Mouse (Mus musculus): ENCODE measurements around the gene Nudt3. TPM values are rescaled to one million over a fixed set of nuclear protein-coding genes. Genes with fewer than 3 reads are reported as not detected.

Nudt3 gene
- total RNA-seq, 2 experiments from 2014 or later: 11.3 to 43.1 TPM

DNA sequence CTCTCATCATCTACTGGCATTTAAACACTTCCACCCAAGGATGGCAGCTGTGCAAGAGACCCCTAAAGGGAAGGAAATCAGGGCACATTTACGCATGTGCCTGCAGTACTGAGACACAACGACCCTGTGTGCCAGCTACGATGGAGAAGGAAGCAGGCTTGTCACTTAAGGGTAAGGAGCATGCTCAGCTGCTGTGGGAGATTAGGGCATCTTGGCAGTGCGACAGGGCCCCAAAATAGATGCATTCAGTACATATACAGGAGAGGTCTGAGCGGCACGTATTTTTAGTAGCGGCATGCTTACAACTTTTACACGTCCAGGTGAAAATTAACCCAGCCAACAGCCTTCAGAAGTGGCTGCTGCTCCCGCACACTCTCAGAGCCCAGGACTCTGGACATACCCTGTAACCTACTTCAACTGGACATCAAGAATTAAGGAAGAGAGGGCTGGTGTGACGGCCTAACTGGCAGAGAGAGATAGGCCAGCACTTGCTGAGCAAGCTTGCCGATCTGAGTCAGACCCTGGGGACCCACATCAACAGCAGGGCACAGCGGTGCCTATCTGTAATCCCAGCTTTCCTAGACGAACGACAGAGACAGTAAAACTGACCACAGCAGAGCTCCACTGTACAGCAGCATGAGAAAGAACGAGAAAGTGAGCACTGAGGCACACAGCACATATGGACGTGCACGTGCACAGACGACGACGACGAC, 19.6 kb downstream of the Nudt3 start:
- peak; percentile 44 for ATAC-seq (replicated peaks; ENCODE audit: low FRiP score, poor library complexity, severe bottlenecking)

GRCm38 (mm10) chr17:27603036-27603435, 20.3 kb downstream of the Nudt3 start:
- no peak for ATAC-seq (replicated peaks; ENCODE audit: low FRiP score, poor library complexity, severe bottlenecking)

DNA sequence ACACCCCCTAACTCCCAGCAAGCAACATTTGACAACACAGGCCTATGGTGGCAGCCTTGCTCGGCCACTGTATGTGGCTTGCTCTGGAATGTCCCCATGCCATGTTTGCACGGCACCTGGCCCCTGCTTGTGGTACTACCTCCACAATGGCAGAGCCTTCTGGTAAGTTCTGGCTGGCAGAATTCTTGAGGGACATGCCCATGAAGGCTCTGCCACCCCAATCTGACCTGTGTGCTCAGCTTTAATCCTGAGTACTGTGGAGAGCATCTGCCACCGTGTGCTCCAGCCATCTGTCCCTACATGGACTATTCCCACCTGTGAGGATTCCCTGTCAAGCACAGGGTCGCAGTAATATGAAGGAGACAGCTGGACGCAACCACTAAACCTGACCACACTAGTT, 22.4 kb downstream of the Nudt3 start:
- ATAC-seq (replicated peaks; ENCODE audit: low FRiP score, poor library complexity, severe bottlenecking): no peak

DNA sequence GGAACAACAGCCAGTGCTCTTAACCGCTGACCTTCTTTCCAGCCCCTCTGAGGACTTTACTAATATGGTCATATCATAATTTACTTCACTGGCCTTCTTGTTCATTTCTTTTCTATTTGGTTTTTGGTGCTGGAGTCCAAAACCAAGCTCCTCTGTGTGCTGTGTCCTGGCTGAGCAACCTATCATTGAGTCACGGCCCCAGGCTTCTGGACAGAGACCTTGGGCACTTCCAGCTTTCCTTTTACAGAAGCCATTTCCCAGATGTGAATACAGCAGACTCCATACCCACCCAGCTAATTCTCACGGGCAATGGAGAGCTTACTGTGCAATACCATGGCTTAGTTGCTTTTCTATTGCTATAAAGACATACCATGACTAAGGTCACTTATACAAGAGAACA, 23.0 kb downstream of the Nudt3 start:
- ATAC-seq (replicated peaks; ENCODE audit: low FRiP score, poor library complexity, severe bottlenecking): no peak

- no peak for ATAC-seq (replicated peaks; ENCODE audit: low FRiP score, poor library complexity, severe bottlenecking)
These were observed 26.7 kb downstream of the Nudt3 start for GRCm38 (mm10) chr17:27596376-27597190.

- ATAC-seq (replicated peaks; ENCODE audit: low FRiP score, poor library complexity, severe bottlenecking): no peak
These were observed 27.5 kb downstream of the Nudt3 start for GRCm38 (mm10) chr17:27595659-27596375.

DNA sequence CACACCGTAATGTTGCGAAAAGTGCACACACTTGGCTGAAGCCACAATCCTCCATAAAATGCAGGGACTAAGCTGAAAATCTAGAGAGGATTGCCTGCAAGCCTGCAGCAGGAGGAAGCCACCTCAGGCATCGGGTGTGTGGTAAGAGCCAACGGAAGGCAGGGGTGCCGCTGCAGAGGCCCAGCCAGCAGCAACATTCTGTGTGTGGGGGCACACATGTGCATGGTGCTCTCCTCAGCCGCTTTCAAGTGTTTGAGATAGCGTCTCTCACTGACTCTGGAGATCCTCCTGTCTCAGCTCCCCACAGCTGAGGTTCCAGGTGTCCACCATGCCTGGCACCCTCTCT, 30.8 kb downstream of the Nudt3 start:
- ATAC-seq (replicated peaks; ENCODE audit: low FRiP score, poor library complexity, severe bottlenecking): no peak

DNA sequence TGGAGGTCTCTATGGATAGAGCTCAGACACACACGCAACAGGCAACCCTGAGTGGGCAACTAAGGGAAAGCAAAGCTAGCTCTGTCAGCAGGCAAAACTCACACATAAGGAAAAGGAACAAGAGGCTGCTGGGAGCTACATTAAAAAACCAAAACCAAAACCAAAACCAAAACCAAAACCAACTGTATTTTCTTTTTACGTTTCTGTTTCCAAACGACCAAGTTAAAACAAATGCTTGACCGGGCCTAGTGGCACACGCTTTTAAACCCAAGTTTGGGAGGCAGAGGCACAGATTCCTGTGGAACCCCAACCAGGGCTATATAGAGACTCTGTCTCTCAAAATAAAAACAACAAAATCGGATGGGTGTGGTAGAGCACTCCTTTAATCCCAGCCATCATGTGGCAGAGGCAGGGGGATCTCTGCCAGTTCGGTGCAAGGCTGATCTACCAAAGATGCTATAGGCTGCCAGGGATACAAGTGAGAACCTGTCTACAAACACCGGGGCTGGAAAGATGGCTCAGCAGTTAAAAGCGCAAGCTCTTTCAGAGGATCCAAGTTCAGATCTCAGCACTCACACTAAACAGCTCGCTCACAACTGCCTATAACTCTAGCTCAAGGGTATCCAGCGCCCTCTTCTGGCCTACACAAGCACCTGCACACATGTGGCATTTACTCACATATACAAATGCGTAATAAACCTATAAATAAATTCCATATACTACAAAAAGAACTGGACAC, 31.3 kb downstream of the Nudt3 start:
- ATAC-seq (replicated peaks; ENCODE audit: low FRiP score, poor library complexity, severe bottlenecking): no peak

DNA sequence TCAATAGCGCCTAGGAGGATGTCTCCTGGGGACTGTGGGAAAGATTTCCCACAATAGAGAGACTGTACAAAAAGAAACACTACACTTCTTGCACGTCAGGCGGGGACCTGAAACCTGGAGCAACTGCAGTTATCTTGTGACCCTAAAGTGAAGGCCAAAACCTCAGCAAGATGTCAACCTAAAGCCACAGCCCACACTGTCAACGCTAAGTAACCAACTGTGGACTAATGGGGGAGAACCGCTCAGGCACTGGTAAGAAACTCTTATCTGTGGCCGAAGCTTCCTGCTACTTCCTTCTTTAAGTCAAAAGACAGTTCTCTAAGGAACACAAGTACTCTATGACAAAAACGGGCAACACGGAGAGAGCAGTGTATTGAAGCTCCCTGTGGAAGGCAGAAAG, 35.1 kb downstream of the Nudt3 start:
- no peak for ATAC-seq (replicated peaks; ENCODE audit: low FRiP score, poor library complexity, severe bottlenecking)

DNA sequence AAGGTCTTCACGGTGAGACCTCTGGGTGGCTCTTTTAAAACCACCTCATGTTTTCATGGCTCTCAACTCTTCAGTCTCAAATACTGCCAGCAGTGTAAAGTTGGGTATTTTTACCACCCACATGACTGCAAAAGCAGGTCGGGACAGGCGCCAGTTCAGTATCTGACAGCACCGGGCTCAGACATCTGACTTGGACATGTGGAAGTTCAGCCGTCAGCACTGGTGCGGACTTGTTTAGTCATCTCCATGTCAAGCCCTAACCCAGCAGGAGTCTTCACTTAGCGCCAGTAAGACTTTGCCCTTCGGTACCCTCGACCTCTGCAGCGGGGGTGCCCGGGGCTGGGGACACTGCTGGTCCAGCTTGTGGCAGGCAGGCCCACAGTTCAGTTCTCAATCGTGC, 36.0 kb downstream of the Nudt3 start:
- ATAC-seq (replicated peaks; ENCODE audit: low FRiP score, poor library complexity, severe bottlenecking): no peak

DNA sequence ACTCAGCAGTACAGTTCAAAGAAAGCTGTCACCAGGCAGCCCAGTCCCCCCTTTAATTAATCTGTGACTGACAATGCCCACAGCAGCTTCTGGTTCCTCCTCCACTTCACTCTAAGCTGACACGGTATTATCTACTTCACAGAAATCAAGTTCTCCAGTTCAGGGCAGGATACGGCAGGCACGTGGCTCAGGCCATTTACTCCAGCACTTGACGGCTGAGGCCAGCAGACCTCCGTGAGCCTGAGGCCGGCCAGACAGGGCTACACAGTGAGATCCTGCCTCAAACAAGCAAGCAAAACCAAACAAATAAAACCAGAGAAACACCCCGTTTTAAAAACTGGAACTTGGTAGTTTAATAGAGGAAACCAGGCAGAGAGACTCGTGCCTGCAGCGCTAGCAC, 36.6 kb downstream of the Nudt3 start:
- no peak for ATAC-seq (replicated peaks; ENCODE audit: low FRiP score, poor library complexity, severe bottlenecking)

DNA sequence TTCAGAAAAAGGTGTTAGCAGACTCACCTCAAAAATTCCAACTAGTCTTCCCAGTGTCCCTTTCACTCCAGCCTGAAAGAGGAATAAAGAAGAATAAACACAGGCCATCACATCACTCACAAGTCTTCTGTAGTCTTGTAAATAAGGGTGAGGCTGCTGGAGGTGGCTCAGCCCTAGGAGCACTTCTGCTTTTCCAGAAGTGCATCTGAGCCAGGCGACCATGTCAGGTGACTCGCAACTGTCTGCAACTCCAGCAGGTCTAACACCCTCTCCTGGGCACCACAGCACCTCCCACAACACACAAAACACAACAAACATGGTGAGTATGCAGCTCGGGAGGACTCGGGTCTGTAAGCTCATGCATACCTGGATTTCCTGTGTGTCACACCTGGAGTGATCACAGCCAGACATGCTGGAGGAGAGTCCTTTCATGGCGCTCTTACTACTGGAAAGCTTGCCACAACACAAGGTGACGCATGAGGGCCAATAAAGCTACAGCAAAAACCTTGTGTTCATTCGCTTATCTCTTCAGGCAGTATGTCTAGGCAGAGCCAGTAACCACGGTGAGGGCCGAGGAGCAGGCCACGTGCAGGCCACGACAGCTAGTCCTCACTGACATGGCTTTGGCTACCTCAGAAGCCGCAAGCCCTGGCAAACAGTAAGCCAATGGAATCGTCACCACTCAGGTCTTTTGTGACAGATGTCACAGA, 40.0 kb downstream of the Nudt3 start:
- ATAC-seq (replicated peaks; ENCODE audit: low FRiP score, poor library complexity, severe bottlenecking): peak; percentile 21; the same call in 1 of the 2 replicates

GRCm38 (mm10) chr17:27580392-27581068, 42.8 kb downstream of the Nudt3 start:
- ATAC-seq (replicated peaks; ENCODE audit: low FRiP score, poor library complexity, severe bottlenecking): no peak

DNA sequence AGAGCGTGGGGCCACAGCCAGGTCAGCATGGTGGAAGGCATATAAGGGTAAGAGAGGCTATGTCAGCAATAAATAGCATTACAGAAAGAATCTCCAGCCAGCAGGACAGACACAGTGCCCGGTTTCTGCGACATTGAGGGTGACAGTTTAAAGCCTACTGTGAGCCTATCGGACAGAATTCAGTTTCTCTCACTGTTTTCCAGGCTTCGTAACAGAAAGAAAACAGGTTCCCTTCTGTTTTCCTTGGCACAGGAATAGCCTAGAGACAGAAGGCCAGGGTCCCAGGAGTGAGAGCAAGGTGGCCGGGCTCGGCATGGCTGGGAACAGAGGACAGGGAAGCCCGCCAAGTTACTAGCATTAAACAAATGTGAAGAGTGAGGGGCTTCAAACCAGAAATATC, 43.5 kb downstream of the Nudt3 start:
- ATAC-seq (replicated peaks; ENCODE audit: low FRiP score, poor library complexity, severe bottlenecking): no peak

- ATAC-seq (replicated peaks; ENCODE audit: low FRiP score, poor library complexity, severe bottlenecking): no peak
These were observed 44.8 kb downstream of the Nudt3 start for GRCm38 (mm10) chr17:27578487-27578886.

DNA sequence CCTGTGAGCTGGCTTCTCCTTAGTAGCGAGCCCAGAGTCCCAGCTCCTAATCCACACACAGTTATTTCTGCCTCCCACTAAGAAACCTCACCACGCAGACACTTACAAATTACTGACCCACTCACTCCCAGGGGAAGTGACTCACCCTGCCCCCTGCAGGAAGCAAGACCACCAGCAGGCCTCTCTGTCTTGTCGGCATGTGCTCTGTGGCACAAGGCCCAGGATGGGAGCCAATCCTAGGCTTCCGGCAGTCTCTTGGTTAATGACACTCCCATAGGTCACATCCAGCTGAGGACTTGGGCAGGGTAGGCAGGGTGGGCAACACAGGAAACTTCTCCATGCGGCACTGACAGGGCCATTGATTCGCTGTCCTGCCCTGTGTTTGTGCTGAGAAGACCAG, 45.8 kb downstream of the Nudt3 start:
- ATAC-seq (replicated peaks; ENCODE audit: low FRiP score, poor library complexity, severe bottlenecking): no peak

- ATAC-seq (replicated peaks; ENCODE audit: low FRiP score, poor library complexity, severe bottlenecking): no peak
These were observed 47.2 kb downstream of the Nudt3 start for GRCm38 (mm10) chr17:27576056-27576455.

DNA sequence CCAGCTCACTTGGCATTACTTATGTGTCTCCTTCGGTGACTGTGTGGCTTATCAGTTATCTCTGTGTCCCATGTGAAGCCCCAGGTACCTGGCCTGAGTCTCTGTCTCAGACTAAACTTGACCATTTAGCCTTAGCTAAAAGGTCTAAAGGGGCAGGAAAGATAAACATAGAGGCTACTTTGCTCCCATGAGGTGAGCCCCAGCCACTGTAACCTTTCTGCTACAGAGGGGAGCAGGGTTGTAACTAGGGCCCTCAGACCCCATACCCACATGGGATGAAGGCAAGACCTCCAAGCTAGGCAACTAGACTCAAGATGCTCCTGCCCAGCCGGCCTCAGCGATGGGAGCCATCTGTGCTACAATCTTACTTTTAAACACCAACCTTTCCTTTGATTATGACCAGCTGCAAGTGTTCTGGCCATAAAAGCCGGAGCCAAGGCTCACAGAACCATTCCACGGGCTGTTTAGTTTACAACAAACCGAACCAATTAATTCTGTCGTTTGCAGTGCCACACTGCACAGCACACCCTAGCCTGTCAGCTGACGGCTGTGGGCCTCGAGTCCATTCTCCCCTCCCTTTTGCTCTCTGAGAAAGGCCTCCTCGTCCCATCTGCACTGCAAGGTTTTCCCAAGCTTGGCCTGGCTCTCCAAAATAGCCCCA, 48.0 kb downstream of the Nudt3 start:
- no peak for ATAC-seq (replicated peaks; ENCODE audit: low FRiP score, poor library complexity, severe bottlenecking)
